ENCODE assay signal across 8 mouse cellular contexts in genomic region chr5:121836692-121837415, GRCm38 (mm10). TPM values are rescaled to one million over a fixed set of nuclear protein-coding genes. Genes with fewer than 3 reads are reported as not detected.
A peak's percentile ranks its signal among the peaks of the same experiment; 100 is the strongest.
DNase-seq lines count a peak whose midpoint lies in the region; ATAC-seq and TF ChIP-seq lines count a peak whose summit lies in the region.

No protein-coding gene starts in this region.

- no peak for TF ChIP-seq RAD21 in MEL (IDR thresholded peaks at IDR 0.05; ENCODE audit: low read depth, low read length)

- H3K27me3 ChIP-seq in MEL (ENCODE audit: control insufficient read depth in 1 of 2, insufficient read depth in 2 of 2, low read length in 2 of 2): no peaks in the 10 kb centered on the region
- peaks cover 27% of the 10 kb centered on the region for H3K27me3 ChIP-seq in forebrain, embryonic 16.5 days (replicated peaks; ENCODE audit: control insufficient read depth, insufficient read depth, low read length)
- H3K27me3 ChIP-seq in lung, embryonic 16.5 days (ENCODE audit: control insufficient read depth, insufficient read depth, low read depth, low read length): no peaks in the 10 kb centered on the region
- H3K27me3 ChIP-seq in thymus, adult 2 months (ENCODE audit: control insufficient read depth, insufficient read depth, low read length): no peaks in the 10 kb centered on the region

- TF ChIP-seq CTCF in MEL (IDR thresholded peaks at IDR 0.05 in 2 of 3, conservative IDR thresholded peaks at IDR 0.05 in 1 of 3; ENCODE audit: control insufficient read depth in 1 of 3, insufficient read depth in 1 of 3, low read depth in 2 of 3, low read length in 3 of 3, poor library complexity in 1 of 3, severe bottlenecking in 1 of 3): peak in 2 of 3 experiments; percentile 3 to 7; a peak in 1 of 6 replicates
- TF ChIP-seq CTCF in thymus, adult 2 months (IDR thresholded peaks at IDR 0.05; ENCODE audit: borderline replicate concordance, control insufficient read depth, extremely low read depth, insufficient read depth, low read length, poor library complexity): no peak

- peak; percentile 63 for ATAC-seq in forebrain, embryonic 16.5 days
- ATAC-seq in lung, embryonic 16.5 days (ENCODE audit: low read depth): peak; percentile 86

- intact Hi-C loops in heart, postnatal 36 days (cut with DNase I): loop anchor here (2.0 kb wide), 1 partner anchor 14 kb away; no protein-coding TSS in a partner anchor

- peak overlapping the region; percentile 97 for H3K4me2 ChIP-seq in forebrain, embryonic 16.5 days (ENCODE audit: low read length)
- peak overlapping the region; percentile 85 for H3K4me2 ChIP-seq in lung, embryonic 16.5 days (ENCODE audit: low read depth, low read length)

- peaks cover 0 to 26% of the 10 kb centered on the region in 2 experiments; a peak in 3 of 4 replicates for H3K4me1 ChIP-seq in MEL (ENCODE audit: control insufficient read depth in 1 of 2, insufficient read depth in 2 of 2, low read length in 2 of 2)
- H3K4me1 ChIP-seq in forebrain, embryonic 16.5 days (replicated peaks; ENCODE audit: control insufficient read depth, insufficient read depth, low read length): peaks cover 35% of the 10 kb centered on the region
- H3K4me1 ChIP-seq in lung, embryonic 16.5 days (replicated peaks; ENCODE audit: control insufficient read depth, insufficient read depth, low read length): peaks cover 51% of the 10 kb centered on the region
- peaks cover 60% of the 10 kb centered on the region for H3K4me1 ChIP-seq in thymus, adult 2 months (replicated peaks; ENCODE audit: control insufficient read depth, insufficient read depth, low read length)

- peaks cover 0 to 19% of the 10 kb centered on the region in 2 experiments; a peak in 2 of 4 replicates for H3K36me3 ChIP-seq in MEL (ENCODE audit: control insufficient read depth in 1 of 2, insufficient read depth in 2 of 2, low read length in 2 of 2)
- no peaks in the 10 kb centered on the region for H3K36me3 ChIP-seq in forebrain, embryonic 16.5 days (ENCODE audit: control insufficient read depth, insufficient read depth)
- no peaks in the 10 kb centered on the region for H3K36me3 ChIP-seq in lung, embryonic 16.5 days (ENCODE audit: control insufficient read depth, insufficient read depth, low read length)
- H3K36me3 ChIP-seq in thymus, adult 2 months (ENCODE audit: control insufficient read depth, insufficient read depth, low read length): no peaks in the 10 kb centered on the region

- peak; percentile 96 for DNase-seq in MEL (ENCODE audit: low read depth, low spot score)
- DNase-seq in cerebellum, adult 18-20 months: peak; percentile 78 to 89
- peak; percentile 93 to 95 for DNase-seq in heart, postnatal 36 days
- DNase-seq in layer of hippocampus, adult 9-11 months: peak; percentile 86
- peak; percentile 87 for DNase-seq in ovary, adult 18-20 months (ENCODE audit: low spot score)
- peak; percentile 82 for DNase-seq in thymus, adult 2 months

- peak overlapping the region; percentile 70 to 96 for H3K4me3 ChIP-seq in MEL (ENCODE audit: control insufficient read depth in 1 of 2, insufficient read depth in 1 of 2, low read depth in 2 of 2, low read length in 2 of 2)
- peak overlapping the region; percentile 58 for H3K4me3 ChIP-seq in forebrain, embryonic 16.5 days (replicated peaks; ENCODE audit: low read length)
- peak overlapping the region; percentile 82 for H3K4me3 ChIP-seq in lung, embryonic 16.5 days (ENCODE audit: low read length)
- H3K4me3 ChIP-seq in thymus, adult 2 months (ENCODE audit: control insufficient read depth, insufficient read depth, low read length): peak overlapping the region; percentile 91

- H3K79me2 ChIP-seq in MEL (ENCODE audit: control insufficient read depth, insufficient read depth, low read length, poor library complexity): peaks cover 47% of the 10 kb centered on the region

- TF ChIP-seq EP300 in MEL (IDR thresholded peaks at IDR 0.05; ENCODE audit: low read depth in 1 of 2, low read length in 2 of 2): no peak

- WGBS in forebrain, embryonic 16.5 days: under 1% methylated on average over 75 of the region's 77 CpGs
- WGBS in lung, embryonic 16.5 days: under 1% methylated on average over 68 of the region's 77 CpGs
- under 1% methylated on average over 77 of the region's 77 CpGs for WGBS in thymus, adult 2 months

- peak overlapping the region; percentile 84 for H3K27ac ChIP-seq in MEL (ENCODE audit: control insufficient read depth, low read depth, low read length)
- no peak overlapping the region for H3K27ac ChIP-seq in forebrain, embryonic 16.5 days (ENCODE audit: low read length)
- peak overlapping the region; percentile 88 for H3K27ac ChIP-seq in lung, embryonic 16.5 days (ENCODE audit: low read length)
- H3K27ac ChIP-seq in thymus, adult 2 months (ENCODE audit: control insufficient read depth, insufficient read depth, low read length): 0 out of 2 replicates have a peak overlapping the region, but pooled peaks have one; percentile 3

- peak overlapping the region; percentile 99 for H3K9ac ChIP-seq in MEL (ENCODE audit: control insufficient read depth, low read depth, low read length, poor library complexity, severe bottlenecking)
- H3K9ac ChIP-seq in forebrain, embryonic 16.5 days (replicated peaks; ENCODE audit: low read depth, low read length): peak overlapping the region; percentile 79
- peak overlapping the region; percentile 88 for H3K9ac ChIP-seq in lung, embryonic 16.5 days (ENCODE audit: low read length)

- TF ChIP-seq POLR2A in MEL (IDR thresholded peaks at IDR 0.05; ENCODE audit: control insufficient read depth in 1 of 2, insufficient read depth in 1 of 2, low read depth in 1 of 2, low read length in 2 of 2, poor library complexity in 1 of 2): peak; percentile 91 to 95
- peak; percentile 63 for TF ChIP-seq POLR2A in thymus, adult 2 months (IDR thresholded peaks at IDR 0.05; ENCODE audit: control insufficient read depth, extremely low read depth, insufficient read depth, low read length, poor library complexity)

- H3K9me3 ChIP-seq in MEL (replicated peaks; ENCODE audit: insufficient read depth, low read length): no peaks in the 10 kb centered on the region
- H3K9me3 ChIP-seq in forebrain, embryonic 16.5 days (ENCODE audit: control insufficient read depth, low read length): peaks cover 2% of the 10 kb centered on the region; the same call in 1 of the 2 replicates
- H3K9me3 ChIP-seq in lung, embryonic 16.5 days (ENCODE audit: control insufficient read depth, low read length): no peaks in the 10 kb centered on the region

TF ChIP-seq in MEL, 35 proteins besides CTCF, POLR2A, EP300 and RAD21 (continues in another document):
- TF ChIP-seq MAZ (IDR thresholded peaks at IDR 0.05; ENCODE audit: low read depth, low read length) (no peak), ETS1 (IDR thresholded peaks at IDR 0.05; ENCODE audit: low read depth, low read length) (no peak), MYC (IDR thresholded peaks at IDR 0.05; ENCODE audit: low read depth, low read length) (no peak), UBTF (IDR thresholded peaks at IDR 0.05; ENCODE audit: borderline replicate concordance, insufficient read depth, low read depth, low read length) (peak; percentile 17; the same call in 1 of the 2 replicates), NRF1 (IDR thresholded peaks at IDR 0.05; ENCODE audit: insufficient read depth, low read depth, low read length, poor library complexity, severe bottlenecking) (no peak), ZNF384 (IDR thresholded peaks at IDR 0.05; ENCODE audit: low read depth, low read length) (peak; percentile 84), TCF12 (IDR thresholded peaks at IDR 0.05; ENCODE audit: low read depth, low read length) (peak; percentile 26; the same call in 1 of the 2 replicates), JUND (IDR thresholded peaks at IDR 0.05; ENCODE audit: low read depth, low read length) (no peak), ZC3H11A (IDR thresholded peaks at IDR 0.05; ENCODE audit: low read depth, low read length) (no peak), POLR2AphosphoS5 (IDR thresholded peaks at IDR 0.05; ENCODE audit: borderline replicate concordance, low read depth, low read length) (no peak), TAL1 (IDR thresholded peaks at IDR 0.05; ENCODE audit: low read length) (peak; percentile 24; the same call in 1 of the 2 replicates), BHLHE40 (IDR thresholded peaks at IDR 0.05; ENCODE audit: borderline replicate concordance, low read depth, low read length) (no peak), NELFE (IDR thresholded peaks at IDR 0.05; ENCODE audit: low read depth, low read length) (peak; percentile 92), E2F4 (IDR thresholded peaks at IDR 0.05; ENCODE audit: borderline replicate concordance, low read depth, low read length) (no peak; the same call in 1 of the 2 replicates), CHD1 (IDR thresholded peaks at IDR 0.05; ENCODE audit: low read depth, low read length) (no peak), USF1 (IDR thresholded peaks at IDR 0.05; ENCODE audit: low read depth, low read length) (no peak), MAX (IDR thresholded peaks at IDR 0.05; ENCODE audit: low read length) (peak; percentile 45; the same call in 1 of the 2 replicates), CHD2 (IDR thresholded peaks at IDR 0.05; ENCODE audit: low read length) (no peak), ZKSCAN1 (IDR thresholded peaks at IDR 0.05; ENCODE audit: low read depth, low read length) (no peak), GATA1 (IDR thresholded peaks at IDR 0.05; ENCODE audit: low read depth, low read length) (no peak), MYB (IDR thresholded peaks at IDR 0.05; ENCODE audit: low read depth, low read length) (no peak), ELF1 (IDR thresholded peaks at IDR 0.05; ENCODE audit: low read depth, low read length) (no peak)

RNA-seq across cellular contexts. Expression of gene Sh2b3, which starts 0.6 kb away (rescaled TPM):
- total RNA-seq in MEL (2012; rRNA removed): 14.0 and 18.1 TPM in 2 replicates
- 10 to 100 TPM in 1 of 2 experiments, not detected in 1; 43.2 TPM for polyA plus RNA-seq in MEL (2012; ENCODE audit: insufficient read depth in 1 of 2, insufficient read length in 2 of 2, low read depth in 1 of 2, low replicate concordance in 2 of 2, missing spikeins in 1 of 2)
- 5.5 and 5.9 TPM in 2 replicates for polyA plus RNA-seq in forebrain, embryonic 16.5 days (2015; fragmentation: Nextera tagmentation; extraction: Ambion mirVana)
- total RNA-seq in heart, postnatal 36 days (2021): 10 to 100 TPM; 23.8 to 28.1 TPM
- 15.9 and 16.9 TPM in 2 replicates for polyA plus RNA-seq in lung, embryonic 16.5 days (2015; fragmentation: Nextera tagmentation; extraction: Ambion mirVana)
- polyA plus RNA-seq in thymus, adult 2 months (2012; rRNA removed): 48.3 and 80.5 TPM in 2 replicates

RNA-seq across cellular contexts. Expression of gene Pheta1, which starts 11.9 kb away (rescaled TPM):
- 6.6 and 8.1 TPM in 2 replicates for total RNA-seq in MEL (2012; rRNA removed)
- 1 to 10 TPM in 1 of 2 experiments, not detected in 1; 8.8 TPM for polyA plus RNA-seq in MEL (2012; ENCODE audit: insufficient read depth in 1 of 2, insufficient read length in 2 of 2, low read depth in 1 of 2, low replicate concordance in 2 of 2, missing spikeins in 1 of 2)
- polyA plus RNA-seq in forebrain, embryonic 16.5 days (2015; fragmentation: Nextera tagmentation; extraction: Ambion mirVana): 55.7 TPM in 2 replicates
- total RNA-seq in heart, postnatal 36 days (2021): 10 to 100 TPM; 11.6 to 12.6 TPM
- 23.0 and 23.2 TPM in 2 replicates for polyA plus RNA-seq in lung, embryonic 16.5 days (2015; fragmentation: Nextera tagmentation; extraction: Ambion mirVana)
- 23.3 and 25.3 TPM in 2 replicates for polyA plus RNA-seq in thymus, adult 2 months (2012; rRNA removed)
